20 mouse cellular contexts compared by ENCODE assay signal in genomic region chr9:117234726-117235075, GRCm38 (mm10).
A peak's percentile ranks its signal among the peaks of the same experiment; 100 is the strongest.
DNase-seq lines count a peak whose midpoint lies in the region; ATAC-seq and TF ChIP-seq lines count a peak whose summit lies in the region.
"Had no signal": no experiment of that assay in that cellular context is flagged by ENCODE, and none has a peak within 500 bp of the region (broad histone marks: within the 10 kb centered on the region; RNA-seq: fewer than 3 reads in every experiment).

No protein-coding gene starts in this region.

- WGBS in kidney, postnatal 0 days = 64% methylated on average over 6 of the region's 6 CpGs
- WGBS in kidney, embryonic 14.5 days = 73% methylated on average over 6 of the region's 6 CpGs
- 47% methylated on average over 6 of the region's 6 CpGs for WGBS in lung, embryonic 16.5 days
- WGBS in hindbrain, embryonic 11.5 days = 87% methylated on average over 6 of the region's 6 CpGs

- peak; percentile 62 for DNase-seq in kidney, postnatal 0 days (ENCODE audit: low spot score)
- DNase-seq in brain, embryonic 14.5 days (ENCODE audit: low read depth) = peak; percentile 6
- DNase-seq in lung, postnatal 36 days = peak; percentile 43
- no peak for DNase-seq in right cerebral cortex, postnatal 14 days
- no peak for DNase-seq in hindbrain, embryonic 11.5 days (ENCODE audit: low spot score)
- DNase-seq: adrenal gland, adult 8-10 months; cerebellum, adult 11-12 months; cerebellum, adult 9-10 months; cerebellum, postnatal 25 days; gastrocnemius, postnatal 10 days; heart, postnatal 4 days had no signal

- H3K9ac ChIP-seq in kidney, postnatal 0 days (ENCODE audit: low read depth, low read length) = no peak overlapping the region
- no peak overlapping the region for H3K9ac ChIP-seq in kidney, embryonic 14.5 days (ENCODE audit: low read depth, low read length)
- H3K9ac ChIP-seq in lung, embryonic 16.5 days (ENCODE audit: low read length) = no peak overlapping the region
- H3K9ac ChIP-seq in hindbrain, embryonic 11.5 days (ENCODE audit: low read depth, low read length) = no peak overlapping the region
- H3K9ac ChIP-seq: embryonic facial prominence, embryonic 15.5 days; heart, embryonic 13.5 days; hindbrain, embryonic 13.5 days had no signal

- no peaks in the 10 kb centered on the region for H3K36me3 ChIP-seq in kidney, postnatal 0 days (ENCODE audit: insufficient read depth, low read length)
- peaks cover 6% of the 10 kb centered on the region; the same call in 1 of the 2 replicates for H3K36me3 ChIP-seq in kidney, embryonic 14.5 days (ENCODE audit: control insufficient read depth, insufficient read depth, low read length)
- H3K36me3 ChIP-seq in lung, embryonic 16.5 days (ENCODE audit: control insufficient read depth, insufficient read depth, low read length) = peaks cover 2% of the 10 kb centered on the region
- H3K36me3 ChIP-seq in hindbrain, embryonic 11.5 days (ENCODE audit: control insufficient read depth, insufficient read depth, low read length) = no peaks in the 10 kb centered on the region
- H3K36me3 ChIP-seq: forebrain, embryonic 10.5 days; hindbrain, embryonic 13.5 days had no signal

- no peak for TF ChIP-seq CTCF in kidney, postnatal 0 days (IDR thresholded peaks at IDR 0.05; ENCODE audit: low read depth)
- no peak for TF ChIP-seq CTCF in brain, embryonic 14.5 days (IDR thresholded peaks at IDR 0.05; ENCODE audit: borderline replicate concordance, extremely low read depth, insufficient read depth, insufficient read length)

- no peak overlapping the region for H3K4me2 ChIP-seq in kidney, postnatal 0 days (ENCODE audit: low read length)
- no peak overlapping the region for H3K4me2 ChIP-seq in kidney, embryonic 14.5 days (replicated peaks; ENCODE audit: low read depth, low read length)
- 0 out of 2 replicates have a peak overlapping the region, but pooled peaks have one; percentile 18 for H3K4me2 ChIP-seq in lung, embryonic 16.5 days (ENCODE audit: low read depth, low read length)
- H3K4me2 ChIP-seq in hindbrain, embryonic 11.5 days (replicated peaks; ENCODE audit: low read depth, low read length) = no peak overlapping the region
- H3K4me2 ChIP-seq: embryonic facial prominence, embryonic 15.5 days; heart, embryonic 13.5 days; hindbrain, embryonic 13.5 days had no signal

- ATAC-seq in kidney, postnatal 0 days (replicated peaks; ENCODE audit: low FRiP score, low read depth) = no peak
- no peak for ATAC-seq in kidney, embryonic 14.5 days (ENCODE audit: low FRiP score, low TSS enrichment)
- peak; percentile 6; the same call in 1 of the 2 replicates for ATAC-seq in lung, embryonic 16.5 days (ENCODE audit: low read depth)
- ATAC-seq in hindbrain, embryonic 11.5 days (ENCODE audit: low FRiP score) = no peak
- ATAC-seq: forebrain, embryonic 14.5 days; hindbrain, postnatal 0 days had no signal

- H3K4me3 ChIP-seq in kidney, postnatal 0 days (replicated peaks; ENCODE audit: low read depth, low read length) = no peak overlapping the region
- no peak overlapping the region for H3K4me3 ChIP-seq in kidney, embryonic 14.5 days (ENCODE audit: low read length)
- H3K4me3 ChIP-seq in lung, embryonic 16.5 days (ENCODE audit: low read length) = no peak overlapping the region
- H3K4me3 ChIP-seq in hindbrain, embryonic 11.5 days (ENCODE audit: low read depth, low read length) = no peak overlapping the region
- H3K4me3 ChIP-seq: embryonic facial prominence, embryonic 15.5 days; erythroblast, embryonic 14.5 days; forebrain, embryonic 10.5 days; heart, embryonic 13.5 days; hindbrain, embryonic 13.5 days had no signal

- no peak for TF ChIP-seq POLR2A in brain, embryonic 14.5 days (IDR thresholded peaks at IDR 0.05; ENCODE audit: borderline replicate concordance, extremely low read depth, insufficient read depth, insufficient read length, poor library complexity, severe bottlenecking)

- H3K27me3 ChIP-seq in kidney, postnatal 0 days (ENCODE audit: insufficient read depth, low read length) = no peaks in the 10 kb centered on the region
- H3K27me3 ChIP-seq in kidney, embryonic 14.5 days (ENCODE audit: control insufficient read depth, insufficient read depth, low read length) = no peaks in the 10 kb centered on the region
- H3K27me3 ChIP-seq in lung, embryonic 16.5 days (ENCODE audit: control insufficient read depth, insufficient read depth, low read depth, low read length) = no peaks in the 10 kb centered on the region
- H3K27me3 ChIP-seq in hindbrain, embryonic 11.5 days (ENCODE audit: control insufficient read depth, insufficient read depth, low read length) = no peaks in the 10 kb centered on the region
- H3K27me3 ChIP-seq: embryonic facial prominence, embryonic 15.5 days; heart, embryonic 13.5 days; hindbrain, embryonic 13.5 days had no signal

- no peak overlapping the region for H3K27ac ChIP-seq in kidney, postnatal 0 days
- H3K27ac ChIP-seq in kidney, embryonic 14.5 days (ENCODE audit: low read depth, low read length) = no peak overlapping the region
- no peak overlapping the region for H3K27ac ChIP-seq in lung, embryonic 16.5 days (ENCODE audit: low read length)
- no peak overlapping the region for H3K27ac ChIP-seq in hindbrain, embryonic 11.5 days (ENCODE audit: low read depth, low read length)
- H3K27ac ChIP-seq: embryonic facial prominence, embryonic 15.5 days; forebrain, embryonic 10.5 days; heart, embryonic 13.5 days; hindbrain, embryonic 13.5 days; hindbrain, postnatal 0 days had no signal

- H3K4me1 ChIP-seq in kidney, postnatal 0 days (replicated peaks; ENCODE audit: insufficient read depth, low read length) = no peaks in the 10 kb centered on the region; the same call in 1 of the 2 replicates
- peaks cover 12% of the 10 kb centered on the region; the same call in 1 of the 2 replicates for H3K4me1 ChIP-seq in kidney, embryonic 14.5 days (ENCODE audit: control insufficient read depth, insufficient read depth, low read length)
- peaks cover 25% of the 10 kb centered on the region for H3K4me1 ChIP-seq in lung, embryonic 16.5 days (replicated peaks; ENCODE audit: control insufficient read depth, insufficient read depth, low read length)
- no peaks in the 10 kb centered on the region for H3K4me1 ChIP-seq in hindbrain, embryonic 11.5 days (replicated peaks; ENCODE audit: control insufficient read depth, insufficient read depth, low read length)
- H3K4me1 ChIP-seq: forebrain, embryonic 10.5 days; hindbrain, embryonic 13.5 days had no signal

- no peaks in the 10 kb centered on the region for H3K9me3 ChIP-seq in kidney, postnatal 0 days (replicated peaks; ENCODE audit: low read length)
- no peaks in the 10 kb centered on the region for H3K9me3 ChIP-seq in kidney, embryonic 14.5 days (ENCODE audit: control insufficient read depth, low read length)
- no peaks in the 10 kb centered on the region for H3K9me3 ChIP-seq in lung, embryonic 16.5 days (ENCODE audit: control insufficient read depth, low read length)
- H3K9me3 ChIP-seq in hindbrain, embryonic 11.5 days (ENCODE audit: control insufficient read depth, low read length) = no peaks in the 10 kb centered on the region
- H3K9me3 ChIP-seq: embryonic facial prominence, embryonic 15.5 days; forebrain, embryonic 10.5 days; heart, embryonic 13.5 days; hindbrain, embryonic 13.5 days had no signal

Comparison
In these comparisons a context has a peak if more than half of its experiments do, and no peak if none do; other contexts are left out.
1. DNase-seq: peak in kidney, postnatal 0 days (single experiment), brain, embryonic 14.5 days (single experiment) and lung, postnatal 36 days (single experiment); none in right cerebral cortex, postnatal 14 days (single experiment) and hindbrain, embryonic 11.5 days (single experiment).